Mouse (Mus musculus): Measurements from ENCODE around the gene Brwd3.

GRCm38 (mm10) chrX:108836416-108836815 lies 2.2 kb upstream of the Brwd3 start:
- TF ChIP-seq CTCF (IDR thresholded peaks at IDR 0.05; ENCODE audit: borderline replicate concordance, insufficient read depth, low read depth, low read length) = no peak
- TF ChIP-seq POLR2A (IDR thresholded peaks at IDR 0.05; ENCODE audit: borderline replicate concordance, insufficient read depth, low read length) = no peak

Measured in cerebellum, adult 2 months (tissue).